In genomic region chr9:13563475-13564414, GRCm38 (mm10) we compare ENCODE assay signal across 8 mouse cellular contexts.
DNase-seq lines count a peak whose midpoint lies in the region; ATAC-seq and TF ChIP-seq lines count a peak whose summit lies in the region.
"Had no signal": no experiment of that assay in that cellular context is flagged by ENCODE, and none has a peak within 500 bp of the region (broad histone marks: within the 10 kb centered on the region; RNA-seq: fewer than 3 reads in every experiment).

No protein-coding gene starts in this region.

- intact Hi-C loops in heart, postnatal 36 days (cut with DNase I), result no loop called here

- POLR2A ChIA-PET in Patski (lab: Charles Lee), result interaction anchor here (0.8 kb wide), 1 partner anchor 11 kb away, joined by 4 read pairs; no protein-coding TSS in a partner anchor

- H3K4me3 ChIP-seq in embryonic facial prominence, embryonic 10.5 days, result no peak overlapping the region

- CTCF ChIA-PET in Patski (lab: Charles Lee), result interaction anchor here (1.3 kb wide), 2 partner anchors 12 to 89 kb away, joined by 3 to 5 read pairs; no protein-coding TSS in a partner anchor

- in situ Hi-C loops in Patski (cut with MboI; ENCODE audit: low pct_unique_long_range_greater_than_20kb), result no loop called here

- no peaks in the 10 kb centered on the region for H3K27me3 ChIP-seq in Patski
- no peaks in the 10 kb centered on the region for H3K27me3 ChIP-seq in embryonic facial prominence, embryonic 10.5 days (replicated peaks; ENCODE audit: low read depth, poor library complexity, severe bottlenecking)

- DNase-seq in 416B (ENCODE audit: low read depth), result peak; percentile 55
- peak; percentile 27 for DNase-seq in Patski (ENCODE audit: low read depth, low spot score)
- no peak for DNase-seq in embryonic facial prominence, embryonic 10.5 days (ENCODE audit: low spot score)
- DNase-seq in heart, postnatal 36 days, result peak; percentile 52 to 58
- DNase-seq in layer of hippocampus, adult 8-10 months (ENCODE audit: low spot score in 2 of 2), result peak; percentile 47
- peak; percentile 70 to 76 for DNase-seq in lung, postnatal 4 days
- DNase-seq in MN1 (ENCODE audit: low spot score), result no peak

- H3K9me3 ChIP-seq in embryonic facial prominence, embryonic 10.5 days, result no peaks in the 10 kb centered on the region

- peaks cover 29% of the 10 kb centered on the region for H3K4me1 ChIP-seq in embryonic facial prominence, embryonic 10.5 days

- H3K36me3 ChIP-seq in embryonic facial prominence, embryonic 10.5 days (replicated peaks), result no peaks in the 10 kb centered on the region

- WGBS in embryonic facial prominence, embryonic 10.5 days, result 69% methylated on average over 10 of the region's 10 CpGs

- TF ChIP-seq CTCF in Patski (IDR thresholded peaks at IDR 0.05), result no peak

- ATAC-seq in Patski, result peak; percentile 64

- H3K27ac ChIP-seq in embryonic facial prominence, embryonic 10.5 days (replicated peaks), result peak overlapping the region; percentile 7; the same call in 1 of the 2 replicates
- H3K27ac ChIP-seq: liver, embryonic 14.5 days had no signal

Comparison
In these comparisons a context has a peak if more than half of its experiments do, and no peak if none do; other contexts are left out.
1. DNase-seq: peak in 416B (single experiment), Patski (single experiment), heart, postnatal 36 days (2 of 2), layer of hippocampus, adult 8-10 months (2 of 2) and lung, postnatal 4 days (2 of 2); none in embryonic facial prominence, embryonic 10.5 days (single experiment) and MN1 (single experiment).